In the genomic region with DNA sequence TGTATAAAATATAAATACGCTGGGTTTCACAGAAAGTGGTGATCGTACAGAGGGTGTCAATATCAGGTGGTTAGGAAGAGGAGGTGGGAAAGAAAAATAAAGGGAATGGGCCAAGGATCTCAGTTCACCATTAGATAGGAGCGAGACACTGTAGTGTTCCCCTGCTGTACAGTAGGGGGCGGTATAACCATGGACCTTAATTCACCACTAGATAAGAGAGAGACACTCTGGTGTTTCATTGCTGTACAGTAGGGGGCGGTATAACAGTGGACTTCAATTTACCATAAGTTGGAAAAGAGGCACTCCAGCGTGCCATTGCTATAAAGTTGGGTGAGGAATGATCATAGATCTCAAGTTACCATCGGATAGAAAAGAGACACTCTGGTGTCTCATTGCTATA, we compare ENCODE assay signal across 8 mouse cellular contexts.
DNase-seq lines count a peak whose midpoint lies in the region; ATAC-seq and TF ChIP-seq lines count a peak whose summit lies in the region.

No protein-coding gene starts in this region.

- no peaks in the 10 kb centered on the region for H3K4me1 ChIP-seq in forebrain, embryonic 13.5 days
- H3K4me1 ChIP-seq in kidney, embryonic 15.5 days: peaks cover 24% of the 10 kb centered on the region
- H3K4me1 ChIP-seq in limb, embryonic 14.5 days (ENCODE audit: control insufficient read depth, insufficient read depth, low read length): no peaks in the 10 kb centered on the region

- 32% methylated on average over 7 of the region's 7 CpGs for WGBS in forebrain, embryonic 13.5 days
- WGBS in kidney, embryonic 15.5 days: 35% methylated on average over 7 of the region's 7 CpGs
- WGBS in limb, embryonic 14.5 days: 35% methylated on average over 7 of the region's 7 CpGs

- peak; percentile 17 for DNase-seq in ovary, postnatal 14 days (ENCODE audit: low spot score)
- no peak for DNase-seq in ovary, postnatal 10 days (ENCODE audit: low spot score)
- peak; percentile 18 for DNase-seq in c-Kit-positive CD71-negative TER-119-negative erythroid progenitor cells, embryonic 14.5 days (ENCODE audit: low read depth)
- DNase-seq in limb, embryonic 14.5 days (ENCODE audit: low spot score): peak; percentile 66
- peak; percentile 9 for DNase-seq in right cerebral cortex, postnatal 25 days
- no peak for DNase-seq in MN1 (ENCODE audit: low spot score)

- peak; percentile 83 for ATAC-seq in forebrain, embryonic 13.5 days
- ATAC-seq in kidney, embryonic 15.5 days (replicated peaks; ENCODE audit: low FRiP score): peak; percentile 71
- no peak for ATAC-seq in limb, embryonic 14.5 days (ENCODE audit: low FRiP score, low read depth)

- H3K36me3 ChIP-seq in forebrain, embryonic 13.5 days (ENCODE audit: poor library complexity, severe bottlenecking): no peaks in the 10 kb centered on the region
- no peaks in the 10 kb centered on the region for H3K36me3 ChIP-seq in kidney, embryonic 15.5 days
- H3K36me3 ChIP-seq in limb, embryonic 14.5 days (ENCODE audit: control insufficient read depth, insufficient read depth, low read length): no peaks in the 10 kb centered on the region

- no peak overlapping the region for H3K4me3 ChIP-seq in forebrain, embryonic 13.5 days
- H3K4me3 ChIP-seq in kidney, embryonic 15.5 days (replicated peaks): no peak overlapping the region
- H3K4me3 ChIP-seq in limb, embryonic 14.5 days (replicated peaks; ENCODE audit: low read length): no peak overlapping the region

- H3K27ac ChIP-seq in forebrain, embryonic 13.5 days: no peak overlapping the region
- no peak overlapping the region for H3K27ac ChIP-seq in kidney, embryonic 15.5 days
- H3K27ac ChIP-seq in limb, embryonic 14.5 days (replicated peaks; ENCODE audit: low read depth, low read length): no peak overlapping the region

- no peak overlapping the region for H3K9ac ChIP-seq in forebrain, embryonic 13.5 days
- no peak overlapping the region for H3K9ac ChIP-seq in kidney, embryonic 15.5 days
- no peak overlapping the region for H3K9ac ChIP-seq in limb, embryonic 14.5 days (ENCODE audit: low read depth, low read length, severe bottlenecking)

- H3K9me3 ChIP-seq in forebrain, embryonic 13.5 days (replicated peaks): no peaks in the 10 kb centered on the region
- no peaks in the 10 kb centered on the region for H3K9me3 ChIP-seq in kidney, embryonic 15.5 days (replicated peaks)
- H3K9me3 ChIP-seq in limb, embryonic 14.5 days (ENCODE audit: control insufficient read depth, low read length): no peaks in the 10 kb centered on the region

- no peak overlapping the region for H3K4me2 ChIP-seq in forebrain, embryonic 13.5 days
- no peak overlapping the region for H3K4me2 ChIP-seq in kidney, embryonic 15.5 days
- H3K4me2 ChIP-seq in limb, embryonic 14.5 days (replicated peaks; ENCODE audit: low read depth, low read length, severe bottlenecking): no peak overlapping the region

- H3K27me3 ChIP-seq in forebrain, embryonic 13.5 days: no peaks in the 10 kb centered on the region
- no peaks in the 10 kb centered on the region for H3K27me3 ChIP-seq in kidney, embryonic 15.5 days
- H3K27me3 ChIP-seq in limb, embryonic 14.5 days (ENCODE audit: control insufficient read depth, insufficient read depth, low read length): no peaks in the 10 kb centered on the region

- TF ChIP-seq POLR2A in limb, embryonic 14.5 days (IDR thresholded peaks at IDR 0.05; ENCODE audit: borderline replicate concordance, extremely low read depth, insufficient read depth, insufficient read length): no peak

Comparison
In these comparisons a context has a peak if more than half of its experiments do, and no peak if none do; other contexts are left out.
1. DNase-seq: peak in ovary, postnatal 14 days (single experiment), c-Kit-positive CD71-negative TER-119-negative erythroid progenitor cells, embryonic 14.5 days (single experiment), limb, embryonic 14.5 days (single experiment) and right cerebral cortex, postnatal 25 days (single experiment); none in ovary, postnatal 10 days (single experiment) and MN1 (single experiment).